Mouse (Mus musculus): Measurements from ENCODE around the gene Ryk.

GRCm38 (mm10) chr9:102877916-102878315 lies 43.2 kb downstream of the Ryk start:
- TF ChIP-seq CTCF (IDR thresholded peaks at IDR 0.05; ENCODE audit: low read depth) (no peak), EP300 (IDR thresholded peaks at IDR 0.05; ENCODE audit: low read depth) (no peak)

All from heart, postnatal 0 days (tissue).